ENCODE assay signal across 48 mouse cellular contexts in genomic region chr3:36025732-36026131, GRCm38 (mm10). TPM values are rescaled to one million over a fixed set of nuclear protein-coding genes. Genes with fewer than 3 reads are reported as not detected.
"Had no signal": no experiment of that assay in that cellular context is flagged by ENCODE, and none has a peak within 500 bp of the region (broad histone marks: within the 10 kb centered on the region; RNA-seq: fewer than 3 reads in every experiment).

No protein-coding gene starts in this region.

- H3K4me1 ChIP-seq: heart, embryonic 12.5 days; heart, embryonic 13.5 days; heart, embryonic 15.5 days; hindbrain, embryonic 10.5 days; hindbrain, embryonic 12.5 days; hindbrain, embryonic 13.5 days; hindbrain, embryonic 15.5 days; intestine, embryonic 15.5 days; kidney, embryonic 15.5 days had no signal

- H3K9ac ChIP-seq: heart, embryonic 12.5 days; heart, embryonic 13.5 days; heart, embryonic 15.5 days; hindbrain, embryonic 12.5 days; hindbrain, embryonic 13.5 days; hindbrain, embryonic 14.5 days; hindbrain, embryonic 15.5 days; intestine, embryonic 15.5 days; kidney, embryonic 15.5 days had no signal

- ATAC-seq: hindbrain, embryonic 16.5 days; hindbrain, postnatal 0 days; inflammation-experienced regulatory T-cells, adult 6 months; intestine, embryonic 15.5 days; intestine, embryonic 16.5 days; intestine, postnatal 0 days had no signal

- H3K4me2 ChIP-seq: heart, embryonic 11.5 days; heart, embryonic 12.5 days; heart, embryonic 13.5 days; heart, embryonic 15.5 days; hindbrain, embryonic 12.5 days; hindbrain, embryonic 13.5 days; hindbrain, embryonic 14.5 days; hindbrain, embryonic 15.5 days; intestine, embryonic 15.5 days; kidney, embryonic 15.5 days had no signal

- DNase-seq: heart, postnatal 10 days; heart, postnatal 14 days; heart, postnatal 36 days; heart, postnatal 4 days; kidney, adult 11 months; kidney, adult 18-20 months; kidney, adult 2 months; kidney, adult 8-10 months; kidney, adult 9 months; kidney, postnatal 10 days; kidney, postnatal 14 days; kidney, postnatal 25 days; kidney, postnatal 36 days; kidney, postnatal 4 days; layer of hippocampus, adult 9-11 months; layer of hippocampus, postnatal 36 days had no signal

- H3K9me3 ChIP-seq: heart, embryonic 12.5 days; heart, embryonic 13.5 days; heart, embryonic 15.5 days; hindbrain, embryonic 10.5 days; hindbrain, embryonic 12.5 days; hindbrain, embryonic 13.5 days; hindbrain, embryonic 15.5 days; intestine, embryonic 15.5 days; kidney, embryonic 15.5 days had no signal

- H3K4me3 ChIP-seq: heart, embryonic 12.5 days; heart, embryonic 13.5 days; heart, embryonic 15.5 days; hindbrain, embryonic 10.5 days; hindbrain, embryonic 12.5 days; hindbrain, embryonic 13.5 days; hindbrain, embryonic 15.5 days; intestine, embryonic 15.5 days; kidney, embryonic 15.5 days; layer of hippocampus, adult 2 months; left cerebral cortex, adult 2 months had no signal

- H3K36me3 ChIP-seq: heart, embryonic 12.5 days; heart, embryonic 13.5 days; heart, embryonic 15.5 days; hindbrain, embryonic 10.5 days; hindbrain, embryonic 12.5 days; hindbrain, embryonic 13.5 days; hindbrain, embryonic 15.5 days; intestine, embryonic 15.5 days; kidney, embryonic 15.5 days had no signal

- H3K27ac ChIP-seq: heart, embryonic 13.5 days; heart, embryonic 15.5 days; hindbrain, embryonic 10.5 days; hindbrain, embryonic 12.5 days; hindbrain, embryonic 13.5 days; hindbrain, embryonic 14.5 days; hindbrain, embryonic 15.5 days; hindbrain, postnatal 0 days; intestine, embryonic 15.5 days; kidney, embryonic 15.5 days; kidney, postnatal 0 days; layer of hippocampus, adult 2 months; left cerebral cortex, adult 2 months had no signal

- H3K27me3 ChIP-seq: heart, embryonic 12.5 days; heart, embryonic 13.5 days; heart, embryonic 15.5 days; hindbrain, embryonic 12.5 days; hindbrain, embryonic 13.5 days; hindbrain, embryonic 15.5 days; intestine, embryonic 15.5 days; kidney, embryonic 15.5 days had no signal

RNA-seq across cellular contexts. Expression of gene Ccdc144b, which starts 27.6 kb away (rescaled TPM):
- total RNA-seq: heart, postnatal 10 days; heart, postnatal 14 days; heart, postnatal 25 days; heart, postnatal 36 days; heart, postnatal 4 days; hematopoietic stem cell, adult 5-6 weeks; hindbrain, postnatal 0 days; layer of hippocampus, adult 18-20 months; layer of hippocampus, adult 2 months; layer of hippocampus, adult 8-10 months; layer of hippocampus, postnatal 10 days; layer of hippocampus, postnatal 14 days; layer of hippocampus, postnatal 25 days; layer of hippocampus, postnatal 36 days; left cerebral cortex, adult 18-20 months; left cerebral cortex, adult 2 months had no signal
- polyA plus RNA-seq: hindbrain, embryonic 10.5 days; hindbrain, embryonic 11.5 days; hindbrain, embryonic 12.5 days; hindbrain, embryonic 13.5 days; hindbrain, embryonic 14.5 days; hindbrain, embryonic 16.5 days; hindbrain, postnatal 0 days; inflammation-experienced regulatory T-cells, adult 6 months; intestine, embryonic 14.5 days; intestine, embryonic 15.5 days; intestine, embryonic 16.5 days; intestine, postnatal 0 days; kidney, embryonic 14.5 days; kidney, embryonic 15.5 days; kidney, embryonic 16.5 days; kidney, postnatal 0 days; large intestine, adult 2 months had no signal
